Mouse (Mus musculus): ENCODE measurements around the gene Pcbp4. TPM values are rescaled to one million over a fixed set of nuclear protein-coding genes. Genes with fewer than 3 reads are reported as not detected.

The Pcbp4 gene
- 34.0 and 111 TPM in 2 replicates for polyA plus RNA-seq (2012; ENCODE audit: low replicate concordance)

DNA sequence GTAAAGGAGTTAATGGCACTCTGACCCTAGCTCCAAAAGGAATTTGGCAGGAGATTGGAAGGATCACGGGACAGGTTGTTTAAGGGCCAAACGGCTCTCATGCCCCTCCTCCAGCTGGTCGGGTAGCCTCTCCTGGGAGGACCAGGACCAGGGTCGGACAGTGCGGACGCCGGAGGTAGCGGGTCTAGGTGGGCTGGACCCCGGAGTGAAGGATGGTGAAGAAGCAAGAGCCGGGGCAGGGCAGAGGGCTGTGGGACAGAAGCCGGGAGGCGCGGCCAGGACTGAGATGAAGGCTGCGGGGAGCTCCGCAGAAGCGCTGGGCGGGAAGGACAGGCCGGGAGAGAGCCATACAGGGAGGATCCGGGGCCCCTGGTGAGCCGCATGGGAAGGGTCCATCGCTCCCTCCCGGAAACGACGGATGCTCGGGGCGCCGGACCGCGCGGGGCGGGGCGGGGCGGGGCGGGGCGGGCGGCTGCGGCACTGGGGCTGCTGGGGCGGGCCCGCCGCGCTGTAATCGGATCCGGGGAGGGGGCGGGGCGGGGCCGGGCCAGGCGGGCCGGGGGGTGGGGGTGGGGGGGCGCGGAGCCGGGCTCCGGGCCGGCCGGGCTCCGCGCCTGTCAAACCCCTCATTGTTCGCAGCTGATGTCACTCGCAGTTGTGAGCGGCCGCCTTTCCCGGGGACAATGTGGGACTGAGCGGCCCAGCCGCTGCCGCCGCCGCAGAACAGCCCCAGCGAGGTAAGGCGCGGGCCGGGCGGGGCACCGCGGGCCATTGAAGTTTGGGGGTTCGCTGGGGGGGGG is at the start of gene Pcbp4:
Pcbp4 (plus strand) TSS at position 21 of the 800 bp plus-strand sequence.

GRCm38 (mm10) chr9:106429221-106430014 is 23.7 kb upstream of the Pcbp4 start, which contains the start of gene Rpl29:
Gene Rpl29 (plus strand): TSS chr9:106429454.

DNA sequence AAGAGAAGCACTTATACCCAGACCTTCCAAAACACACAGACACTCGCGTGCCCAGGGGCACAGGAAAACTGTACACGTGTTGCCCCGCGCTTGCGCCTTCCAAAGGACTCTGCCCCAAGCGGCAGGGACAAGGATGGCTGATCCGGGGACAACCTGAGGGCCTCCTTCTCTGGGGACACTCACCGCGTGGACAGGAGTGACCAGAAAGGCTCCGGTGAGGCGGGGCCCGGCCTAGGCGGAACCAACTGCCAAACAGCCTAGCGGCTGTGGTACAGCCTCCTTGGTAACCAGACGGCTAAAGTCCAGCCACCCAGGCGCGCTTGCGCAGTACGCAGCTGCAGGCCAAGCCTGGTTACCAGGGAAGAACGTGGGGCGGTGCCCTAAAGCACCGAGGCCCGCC is 5.7 kb upstream of the Pcbp4 start, which contains the start of the genes Abhd14b and Abhd14a:
Abhd14b (plus strand) TSS at position 112 of the 400 bp plus-strand sequence.
Abhd14a (minus strand) TSS at position 331 of the 400 bp plus-strand sequence.

GRCm38 (mm10) chr9:106465571-106466200 is 12.6 kb downstream of the Pcbp4 start, which contains the start of gene Gpr62:
Gene Gpr62 (minus strand): TSS chr9:106465938.

DNA sequence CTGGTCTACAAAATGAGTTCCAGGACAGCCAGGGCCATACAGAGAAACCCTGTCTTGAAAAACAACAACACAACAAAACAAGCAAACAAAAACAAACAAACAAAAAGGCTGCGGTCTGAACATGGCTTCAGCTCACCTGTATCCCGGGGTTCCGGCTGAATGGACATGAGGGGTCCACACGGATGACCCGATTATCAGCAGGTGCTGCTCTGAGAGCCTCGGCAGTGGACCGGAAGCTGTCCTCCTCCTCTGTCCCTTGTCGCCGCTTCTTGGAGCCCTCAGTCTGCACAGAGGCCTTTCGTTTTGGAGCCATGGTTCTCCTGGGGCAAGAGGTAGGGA is 22.5 kb downstream of the Pcbp4 start, which contains the start of gene Rrp9:
Rrp9 (plus strand) TSS at position 301 of the 339 bp plus-strand sequence.

DNA sequence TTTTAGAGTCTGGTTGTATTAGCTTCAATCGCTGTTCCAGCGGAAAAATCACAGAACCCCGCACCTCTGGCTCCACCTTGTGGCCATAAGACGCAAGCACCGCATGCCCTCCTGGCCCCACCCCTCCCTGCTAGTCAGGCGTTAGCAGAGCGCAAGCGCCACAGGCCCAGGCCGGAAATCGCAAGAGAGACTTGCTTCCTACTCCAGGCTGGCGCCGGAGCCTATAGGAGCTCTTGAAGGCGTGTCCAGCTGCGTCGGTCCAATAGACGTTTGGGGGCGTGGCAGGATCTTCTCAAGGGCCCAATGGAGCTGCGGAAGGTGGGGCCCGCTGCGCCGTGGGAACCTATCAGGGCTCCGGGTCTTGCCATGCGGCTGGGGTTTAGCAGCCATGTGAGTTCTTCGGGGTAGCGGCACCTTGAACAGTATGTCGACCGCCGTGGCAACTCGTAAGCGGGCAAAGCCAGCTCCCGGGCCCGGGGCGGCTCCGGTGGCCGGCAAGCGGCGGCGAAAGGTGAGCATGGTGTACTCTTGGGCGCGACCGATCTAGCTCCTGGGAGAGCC is 23.9 kb downstream of the Pcbp4 start, which contains the start of gene Parp3:
Parp3 (minus strand) TSS at position 26 of the 561 bp plus-strand sequence.

DNA sequence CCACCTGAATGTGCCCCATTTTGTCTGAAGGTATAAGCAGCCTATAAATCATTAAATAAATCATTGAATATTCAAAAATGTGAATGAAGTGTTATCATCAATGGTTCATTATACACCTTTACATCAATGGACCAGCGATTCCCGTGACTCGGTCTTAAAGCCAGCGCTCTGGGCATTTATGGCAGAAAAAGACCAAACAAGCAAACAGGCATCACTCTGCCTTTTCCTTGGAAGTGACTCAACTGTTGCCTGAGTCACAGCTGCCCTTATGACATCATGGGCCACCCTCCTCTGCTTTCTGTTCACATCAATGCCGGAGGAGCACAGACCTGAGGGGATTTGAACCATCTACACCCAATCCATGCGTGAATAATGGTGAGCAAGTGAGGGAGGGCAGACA is 46.6 kb downstream of the Pcbp4 start, which contains the start of gene Iqcf1:
Iqcf1 (plus strand) TSS at position 301 of the 400 bp plus-strand sequence.

Other genes with a start within 250 kb of the Pcbp4 start
- 60.9 and 63.2 TPM in 2 replicates for gene Tlr9, start 230.7 kb upstream of the Pcbp4 start, polyA plus RNA-seq (2012; ENCODE audit: low replicate concordance)
- gene Alas1, start 204.6 kb upstream of the Pcbp4 start, polyA plus RNA-seq (2012; ENCODE audit: low replicate concordance), result 8.3 and 18.2 TPM in 2 replicates
- gene Poc1a, start 172.2 kb upstream of the Pcbp4 start, polyA plus RNA-seq (2012; ENCODE audit: low replicate concordance), result 1.5 and 3.1 TPM in 2 replicates
- 34.0 and 65.7 TPM in 2 replicates for gene Dusp7, start 84.7 kb upstream of the Pcbp4 start, polyA plus RNA-seq (2012; ENCODE audit: low replicate concordance)
- gene Rpl29, start 23.8 kb upstream of the Pcbp4 start, polyA plus RNA-seq (2012; ENCODE audit: low replicate concordance), result 18.9 and 19.9 TPM in 2 replicates
- gene Acy1, start 15.0 kb upstream of the Pcbp4 start, polyA plus RNA-seq (2012; ENCODE audit: low replicate concordance), result 20.3 and 21.3 TPM in 2 replicates
- 4.2 and 4.6 TPM in 2 replicates for gene Abhd14b, start 5.8 kb upstream of the Pcbp4 start, polyA plus RNA-seq (2012; ENCODE audit: low replicate concordance)
- gene Abhd14a, start 5.6 kb upstream of the Pcbp4 start, polyA plus RNA-seq (2012; ENCODE audit: low replicate concordance), result 2.3 and 7.2 TPM in 2 replicates
- 0.31 and 0.72 TPM in 2 replicates for gene Gpr62, start 12.6 kb downstream of the Pcbp4 start, polyA plus RNA-seq (2012; ENCODE audit: low replicate concordance)
- gene Rrp9, start 22.7 kb downstream of the Pcbp4 start, polyA plus RNA-seq (2012; ENCODE audit: low replicate concordance), result 132 and 239 TPM in 2 replicates
- gene Parp3, start 23.7 kb downstream of the Pcbp4 start, polyA plus RNA-seq (2012; ENCODE audit: low replicate concordance), result 72.0 and 84.0 TPM in 2 replicates
- not detected in 2 replicates for gene Iqcf1, start 46.7 kb downstream of the Pcbp4 start, polyA plus RNA-seq (2012; ENCODE audit: low replicate concordance)
- not detected in 2 replicates for gene Iqcf5, start 61.3 kb downstream of the Pcbp4 start, polyA plus RNA-seq (2012; ENCODE audit: low replicate concordance)
- gene Iqcf3, start 108.3 kb downstream of the Pcbp4 start, polyA plus RNA-seq (2012; ENCODE audit: low replicate concordance), result not detected in 2 replicates
- gene Iqcf4, start 117.7 kb downstream of the Pcbp4 start, polyA plus RNA-seq (2012; ENCODE audit: low replicate concordance), result not detected in 2 replicates
- gene Iqcf6, start 173.3 kb downstream of the Pcbp4 start, polyA plus RNA-seq (2012; ENCODE audit: low replicate concordance), result not detected in 2 replicates
- gene Grm2, start 202.8 kb downstream of the Pcbp4 start, polyA plus RNA-seq (2012; ENCODE audit: low replicate concordance), result not detected in 2 replicates
- 60.6 and 119 TPM in 2 replicates for gene Tex264, start 232.6 kb downstream of the Pcbp4 start, polyA plus RNA-seq (2012; ENCODE audit: low replicate concordance)